Mouse (Mus musculus) lung, embryonic 15.5 days (tissue): Measurements from ENCODE around the gene Pnpla2. TPM values are rescaled to one million over a fixed set of nuclear protein-coding genes. Genes with fewer than 3 reads are reported as not detected.

Source experiments
- ATAC-seq: fragments of 200-750 bp; cut with Nextera tagmentation; 2 replicates; pipeline ENCODE4 v1.8.0; 2017; ENCODE audit warnings: moderate number of reproducible peaks, borderline replicate concordance; ENCODE audit not compliant: low FRiP score, low TSS enrichment; ENCODE audit errors: extremely low read depth
- H3K27ac ChIP-seq: fragments of 300-500 bp; sonication (generic); 2 replicates; pipeline ENCODE4 v1.5.1; 2015; ENCODE audit warnings: moderate library complexity, mild to moderate bottlenecking, inconsistent platforms
- H3K27me3 ChIP-seq: fragments of 300-500 bp; sonication (generic); 2 replicates; pipeline ENCODE4 v1.6.1; 2015; ENCODE audit warnings: inconsistent platforms
- H3K36me3 ChIP-seq: fragments of 300-500 bp; sonication (generic); 2 replicates; pipeline ENCODE4 v1.6.1; 2015; ENCODE audit warnings: inconsistent platforms
- H3K4me1 ChIP-seq: fragments of 300-500 bp; sonication (generic); 2 replicates; pipeline ENCODE4 v1.6.1; 2015; ENCODE audit warnings: inconsistent platforms
- H3K4me2 ChIP-seq: fragments of 300-500 bp; sonication (generic); 2 replicates; pipeline ENCODE4 v1.6.1; 2015; ENCODE audit warnings: inconsistent platforms, mild to moderate bottlenecking, moderate library complexity
- H3K4me3 ChIP-seq: fragments of 300-500 bp; sonication (generic); 2 replicates; pipeline ENCODE4 v1.5.1; 2015; ENCODE audit warnings: mild to moderate bottlenecking, inconsistent platforms
- H3K9ac ChIP-seq: fragments of 300-500 bp; sonication (generic); 2 replicates; pipeline ENCODE4 v1.6.1; 2015; ENCODE audit warnings: inconsistent platforms
- H3K9me3 ChIP-seq: fragments of 300-500 bp; sonication (generic); 2 replicates; pipeline ENCODE4 v1.6.1; 2016; ENCODE audit warnings: inconsistent platforms
- WGBS: fragments of 180-500 bp; shearing (Covaris S2); methylation state at CpG from one replicate; pipeline ENCODE4 v1.1.7; 2015; 5-methylcytosine and 5-hydroxymethylcytosine counted together
- polyA plus RNA-seq: library from polyadenylated mRNA; unstranded; fragments of >200 nt; fragmentation: Nextera tagmentation; extraction: Ambion mirVana; gene quantifications from 2 replicates; pipeline ENCODE4 v1.2.1, GENCODE M21; 2015

Gene Pnpla2
- polyA plus RNA-seq, 1 experiment from 2014 or later: 41.6 TPM

- Histone ChIP-seq H3K4me3 (no peak overlapping the region), H3K9me3 (no peaks in the 10 kb centered on the region), H3K9ac (no peak overlapping the region), H3K36me3 (0 out of 2 replicates have a peak, but pooled peaks cover 3% of the 10 kb centered on the region), H3K4me1 (peaks cover 61% of the 10 kb centered on the region), H3K27ac (no peak overlapping the region), H3K27me3 (peaks cover 34% of the 10 kb centered on the region), H3K4me2 (no peak overlapping the region)
- 72% methylated on average over 15 of the region's 15 CpGs for WGBS
- ATAC-seq: no peak
These were observed 3.1 kb downstream of the Pnpla2 start for GRCm38 (mm10) chr7:141457986-141458660.

GRCm38 (mm10) chr7:141458661-141459060, 3.7 kb downstream of the Pnpla2 start:
- Histone ChIP-seq H3K36me3 (0 out of 2 replicates have a peak, but pooled peaks cover 3% of the 10 kb centered on the region), H3K4me2 (no peak overlapping the region), H3K27ac (no peak overlapping the region), H3K9ac (no peak overlapping the region), H3K4me3 (no peak overlapping the region), H3K4me1 (peaks cover 59% of the 10 kb centered on the region), H3K27me3 (peaks cover 40% of the 10 kb centered on the region), H3K9me3 (no peaks in the 10 kb centered on the region)
- no peak for ATAC-seq
- WGBS: 88% methylated on average over 11 of the region's 11 CpGs

- peaks cover 46% of the 10 kb centered on the region for H3K27me3 ChIP-seq
- no peak overlapping the region for H3K4me2 ChIP-seq
- peaks cover 62% of the 10 kb centered on the region for H3K4me1 ChIP-seq
- 89% methylated on average over 17 of the region's 17 CpGs for WGBS
- H3K9me3 ChIP-seq: no peaks in the 10 kb centered on the region
- no peak for ATAC-seq
- H3K4me3 ChIP-seq: no peak overlapping the region
- no peak overlapping the region for H3K9ac ChIP-seq
- no peak overlapping the region for H3K27ac ChIP-seq
- 0 out of 2 replicates have a peak, but pooled peaks cover 3% of the 10 kb centered on the region for H3K36me3 ChIP-seq
These were observed 4.3 kb downstream of the Pnpla2 start for GRCm38 (mm10) chr7:141459301-141459711.

GRCm38 (mm10) chr7:141460001-141460390, 5.0 kb downstream of the Pnpla2 start:
- H3K27ac ChIP-seq: no peak overlapping the region
- no peak overlapping the region for H3K4me2 ChIP-seq
- peaks cover 63% of the 10 kb centered on the region for H3K4me1 ChIP-seq
- 37% methylated on average over 5 of the region's 5 CpGs for WGBS
- H3K9ac ChIP-seq: no peak overlapping the region
- H3K4me3 ChIP-seq: no peak overlapping the region
- 0 out of 2 replicates have a peak, but pooled peaks cover 3% of the 10 kb centered on the region for H3K36me3 ChIP-seq
- ATAC-seq: no peak
- peaks cover 53% of the 10 kb centered on the region for H3K27me3 ChIP-seq
- no peaks in the 10 kb centered on the region for H3K9me3 ChIP-seq

- Histone ChIP-seq H3K4me3 (peak within 1 kb of the TSS; percentile 51), H3K9ac (peak within 1 kb of the TSS; percentile 61), H3K36me3 (0 out of 2 replicates have a peak, but pooled peaks cover 3% of the 10 kb centered on the region), H3K9me3 (no peaks in the 10 kb centered on the region), H3K4me2 (peak within 1 kb of the TSS; percentile 91), H3K4me1 (peaks cover 65% of the 10 kb centered on the region), H3K27me3 (peaks cover 55% of the 10 kb centered on the region), H3K27ac (peak within 1 kb of the TSS; percentile 53)
- WGBS: 39% methylated on average over 15 of the region's 15 CpGs
- no peak for ATAC-seq
These were observed 5.6 kb downstream of the Pnpla2 start, which contains the start of gene Cracr2b for GRCm38 (mm10) chr7:141460391-141461113. Gene Cracr2b (plus strand): TSS chr7:141461094.

- H3K4me1 ChIP-seq: peaks cover 62% of the 10 kb centered on the region
- peaks cover 55% of the 10 kb centered on the region for H3K27me3 ChIP-seq
- H3K4me2 ChIP-seq: peak overlapping the region; percentile 91
- H3K27ac ChIP-seq: peak overlapping the region; percentile 53
- peak overlapping the region; percentile 51 for H3K4me3 ChIP-seq
- no peaks in the 10 kb centered on the region for H3K9me3 ChIP-seq
- 3% methylated on average over 59 of the region's 59 CpGs for WGBS
- ATAC-seq: no peak
- peak overlapping the region; percentile 61 for H3K9ac ChIP-seq
- H3K36me3 ChIP-seq: 0 out of 2 replicates have a peak, but pooled peaks cover 3% of the 10 kb centered on the region
These were observed 6.7 kb downstream of the Pnpla2 start for GRCm38 (mm10) chr7:141461521-141462332.

GRCm38 (mm10) chr7:141462333-141462821, 7.4 kb downstream of the Pnpla2 start:
- H3K9me3 ChIP-seq: no peaks in the 10 kb centered on the region
- ATAC-seq: no peak
- WGBS: 14% methylated on average over 5 of the region's 5 CpGs
- H3K27me3 ChIP-seq: peaks cover 55% of the 10 kb centered on the region
- H3K27ac ChIP-seq: 0 out of 2 replicates have a peak overlapping the region, but pooled peaks have one; percentile 53
- H3K9ac ChIP-seq: peak overlapping the region; percentile 61
- 0 out of 2 replicates have a peak, but pooled peaks cover 3% of the 10 kb centered on the region for H3K36me3 ChIP-seq
- H3K4me2 ChIP-seq: peak overlapping the region; percentile 91
- H3K4me3 ChIP-seq: peak overlapping the region; percentile 51
- peaks cover 66% of the 10 kb centered on the region for H3K4me1 ChIP-seq

GRCm38 (mm10) chr7:141463824-141464602, 9.0 kb downstream of the Pnpla2 start:
- H3K27ac ChIP-seq: peak overlapping the region; percentile 72
- no peaks in the 10 kb centered on the region for H3K36me3 ChIP-seq
- WGBS: 34% methylated on average over 12 of the region's 12 CpGs
- no peaks in the 10 kb centered on the region for H3K9me3 ChIP-seq
- H3K4me2 ChIP-seq: peak overlapping the region; percentile 48
- H3K27me3 ChIP-seq: peaks cover 55% of the 10 kb centered on the region
- peak overlapping the region; percentile 27 for H3K4me3 ChIP-seq
- peak overlapping the region; percentile 15; the same call in 1 of the 2 replicates for H3K9ac ChIP-seq
- ATAC-seq: no peak
- peaks cover 77% of the 10 kb centered on the region for H3K4me1 ChIP-seq

- no peak for ATAC-seq
- Histone ChIP-seq H3K4me1 (peaks cover 81% of the 10 kb centered on the region), H3K4me3 (peak overlapping the region; percentile 27), H3K27ac (peak overlapping the region; percentile 55; the same call in 1 of the 2 replicates), H3K4me2 (peak overlapping the region; percentile 48), H3K9me3 (no peaks in the 10 kb centered on the region), H3K27me3 (peaks cover 52% of the 10 kb centered on the region), H3K9ac (peak overlapping the region; percentile 15; the same call in 1 of the 2 replicates), H3K36me3 (peaks cover 5% of the 10 kb centered on the region; the same call in 1 of the 2 replicates)
- WGBS: 9% methylated on average over 35 of the region's 38 CpGs
These were observed 9.7 kb downstream of the Pnpla2 start for GRCm38 (mm10) chr7:141464603-141465201.

GRCm38 (mm10) chr7:141465388-141466044, 10.5 kb downstream of the Pnpla2 start:
- no peak for ATAC-seq
- no peak overlapping the region for H3K4me3 ChIP-seq
- no peak overlapping the region for H3K27ac ChIP-seq
- peaks cover 75% of the 10 kb centered on the region for H3K4me1 ChIP-seq
- no peak overlapping the region for H3K9ac ChIP-seq
- peak overlapping the region; percentile 48; the same call in 1 of the 2 replicates for H3K4me2 ChIP-seq
- H3K9me3 ChIP-seq: no peaks in the 10 kb centered on the region
- 35% methylated on average over 10 of the region's 10 CpGs for WGBS
- H3K27me3 ChIP-seq: peaks cover 45% of the 10 kb centered on the region
- H3K36me3 ChIP-seq: peaks cover 13% of the 10 kb centered on the region
